Mouse (Mus musculus): ENCODE data around the gene Ica1l. TPM values are rescaled to one million over a fixed set of nuclear protein-coding genes. Genes with fewer than 3 reads are reported as not detected.

Gene Ica1l
- polyA plus RNA-seq, 1 experiment from 2014 or later, result 42.1 TPM

- Histone ChIP-seq H3K27me3 (replicated peaks; ENCODE audit: control insufficient read depth, insufficient read depth, low read length) (peaks cover 2% of the 10 kb centered on the region; the same call in 1 of the 2 replicates), H3K36me3 (ENCODE audit: control insufficient read depth, insufficient read depth, low read length) (no peaks in the 10 kb centered on the region), H3K27ac (ENCODE audit: low read depth, low read length) (peak overlapping the region; percentile 87), H3K4me2 (ENCODE audit: low read length) (peak overlapping the region; percentile 91), H3K4me1 (ENCODE audit: control insufficient read depth, insufficient read depth, low read depth, low read length) (no peaks in the 10 kb centered on the region), H3K4me3 (ENCODE audit: low read length) (peak overlapping the region; percentile 78), H3K9me3 (ENCODE audit: control insufficient read depth, low read length) (no peaks in the 10 kb centered on the region), H3K9ac (ENCODE audit: low read depth, low read length) (peak overlapping the region; percentile 84)
- ATAC-seq, result peak; percentile 64; the same call in 1 of the 2 replicates
- WGBS, result 2% methylated on average over 19 of the region's 19 CpGs
Measured at GRCm38 (mm10) chr1:60042398-60042795, 587 bp downstream of the Ica1l start.

DNA sequence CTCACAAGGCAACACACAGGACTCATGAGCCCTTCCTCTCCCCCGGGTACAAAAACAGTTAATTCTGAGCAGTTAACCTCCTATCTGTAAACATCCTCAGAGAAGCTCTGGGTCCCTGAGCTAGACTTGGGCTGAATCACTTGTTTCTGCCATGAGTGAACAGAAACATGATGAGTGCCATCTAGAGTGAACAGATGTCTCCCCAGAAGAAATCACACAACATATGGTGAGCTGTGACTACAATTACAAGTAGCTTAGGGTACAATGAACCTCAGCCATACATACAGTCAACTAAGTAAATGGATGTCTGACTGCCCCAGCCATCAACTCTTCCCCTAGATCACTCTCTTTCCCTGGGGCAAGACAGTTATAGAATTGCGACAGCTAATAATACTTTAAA is 7.9 kb downstream of the Ica1l start:
- Histone ChIP-seq H3K9ac (ENCODE audit: low read depth, low read length) (no peak overlapping the region), H3K27me3 (replicated peaks; ENCODE audit: control insufficient read depth, insufficient read depth, low read length) (no peaks in the 10 kb centered on the region), H3K9me3 (ENCODE audit: control insufficient read depth, low read length) (no peaks in the 10 kb centered on the region), H3K4me2 (ENCODE audit: low read length) (no peak overlapping the region), H3K27ac (ENCODE audit: low read depth, low read length) (no peak overlapping the region), H3K36me3 (ENCODE audit: control insufficient read depth, insufficient read depth, low read length) (no peaks in the 10 kb centered on the region), H3K4me3 (ENCODE audit: low read length) (no peak overlapping the region), H3K4me1 (ENCODE audit: control insufficient read depth, insufficient read depth, low read depth, low read length) (no peaks in the 10 kb centered on the region)
- WGBS, result 91% methylated on average over 2 of the region's 2 CpGs
- peak; percentile 34; the same call in 1 of the 2 replicates for ATAC-seq

DNA sequence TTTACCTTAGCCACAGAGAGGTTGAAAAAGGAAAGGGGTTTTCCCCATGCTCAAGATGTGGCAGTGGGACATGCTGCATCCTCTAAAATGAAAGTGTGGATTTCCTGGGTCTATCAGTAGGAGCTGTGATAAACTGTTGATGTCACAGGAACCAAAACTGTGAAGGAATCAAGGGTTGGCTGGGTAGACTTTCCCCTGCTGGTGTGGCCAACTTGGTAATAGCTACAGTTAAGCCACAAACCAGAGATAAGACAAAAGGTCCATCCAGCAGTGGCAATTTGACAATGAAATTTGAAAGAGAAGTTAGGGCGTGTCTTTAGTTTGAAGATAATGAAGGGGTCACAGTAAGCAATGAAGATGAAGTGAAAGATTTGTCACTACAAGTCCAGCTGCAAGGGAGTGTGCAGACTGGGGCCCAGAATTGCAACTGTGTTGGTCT is 25.9 kb downstream of the Ica1l start:
- no peaks in the 10 kb centered on the region for H3K4me1 ChIP-seq (ENCODE audit: control insufficient read depth, insufficient read depth, low read depth, low read length)
- no peak for ATAC-seq
- H3K9me3 ChIP-seq (ENCODE audit: control insufficient read depth, low read length), result no peaks in the 10 kb centered on the region
- H3K27me3 ChIP-seq (replicated peaks; ENCODE audit: control insufficient read depth, insufficient read depth, low read length), result no peaks in the 10 kb centered on the region
- H3K36me3 ChIP-seq (ENCODE audit: control insufficient read depth, insufficient read depth, low read length), result no peaks in the 10 kb centered on the region; the same call in 1 of the 2 replicates
- H3K4me3 ChIP-seq (ENCODE audit: low read length), result no peak overlapping the region
- H3K4me2 ChIP-seq (ENCODE audit: low read length), result no peak overlapping the region
- no peak overlapping the region for H3K9ac ChIP-seq (ENCODE audit: low read depth, low read length)
- 88% methylated on average over 1 of the region's 1 CpGs for WGBS
- no peak overlapping the region for H3K27ac ChIP-seq (ENCODE audit: low read depth, low read length)

GRCm38 (mm10) chr1:60016136-60016611 is 26.8 kb downstream of the Ica1l start:
- ATAC-seq, result no peak
- 76% methylated on average over 5 of the region's 5 CpGs for WGBS

DNA sequence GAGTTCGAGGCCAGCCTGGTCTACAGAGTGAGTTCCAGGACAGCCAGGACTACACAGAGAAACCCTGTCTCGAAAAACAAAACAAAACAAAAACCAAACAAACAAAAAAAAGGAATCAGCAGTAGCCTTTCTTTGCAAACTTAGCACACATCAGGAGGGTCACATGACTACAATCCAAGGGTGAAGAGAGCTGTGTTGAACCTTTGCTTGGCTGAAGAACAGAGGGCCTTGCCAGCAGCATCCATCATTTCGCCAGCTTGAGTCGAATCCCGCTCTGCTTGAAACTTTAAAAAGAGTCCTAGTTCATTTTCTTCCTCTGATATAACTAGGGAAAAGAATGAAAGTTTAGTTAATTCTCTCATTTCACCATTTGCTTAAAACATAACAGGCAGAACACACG is 27.5 kb downstream of the Ica1l start:
- H3K4me3 ChIP-seq (ENCODE audit: low read length), result no peak overlapping the region
- H3K27ac ChIP-seq (ENCODE audit: low read depth, low read length), result no peak overlapping the region
- H3K9ac ChIP-seq (ENCODE audit: low read depth, low read length), result no peak overlapping the region
- WGBS, result 83% methylated on average over 6 of the region's 6 CpGs
- no peaks in the 10 kb centered on the region for H3K36me3 ChIP-seq (ENCODE audit: control insufficient read depth, insufficient read depth, low read length)
- H3K27me3 ChIP-seq (replicated peaks; ENCODE audit: control insufficient read depth, insufficient read depth, low read length), result no peaks in the 10 kb centered on the region
- H3K4me1 ChIP-seq (ENCODE audit: control insufficient read depth, insufficient read depth, low read depth, low read length), result no peaks in the 10 kb centered on the region
- H3K9me3 ChIP-seq (ENCODE audit: control insufficient read depth, low read length), result no peaks in the 10 kb centered on the region
- no peak overlapping the region for H3K4me2 ChIP-seq (ENCODE audit: low read length)
- no peak for ATAC-seq

More at GRCm38 (mm10) chr1:60016136-60016611, 26.8 kb downstream of the Ica1l start:
- no peak overlapping the region for H3K27ac ChIP-seq (ENCODE audit: low read depth, low read length)
- H3K4me2 ChIP-seq (ENCODE audit: low read length), result no peak overlapping the region
- no peaks in the 10 kb centered on the region for H3K4me1 ChIP-seq (ENCODE audit: control insufficient read depth, insufficient read depth, low read depth, low read length)
- H3K36me3 ChIP-seq (ENCODE audit: control insufficient read depth, insufficient read depth, low read length), result no peaks in the 10 kb centered on the region
- no peak overlapping the region for H3K4me3 ChIP-seq (ENCODE audit: low read length)
- no peaks in the 10 kb centered on the region for H3K9me3 ChIP-seq (ENCODE audit: control insufficient read depth, low read length)
- no peak overlapping the region for H3K9ac ChIP-seq (ENCODE audit: low read depth, low read length)
- no peaks in the 10 kb centered on the region for H3K27me3 ChIP-seq (replicated peaks; ENCODE audit: control insufficient read depth, insufficient read depth, low read length)

DNA sequence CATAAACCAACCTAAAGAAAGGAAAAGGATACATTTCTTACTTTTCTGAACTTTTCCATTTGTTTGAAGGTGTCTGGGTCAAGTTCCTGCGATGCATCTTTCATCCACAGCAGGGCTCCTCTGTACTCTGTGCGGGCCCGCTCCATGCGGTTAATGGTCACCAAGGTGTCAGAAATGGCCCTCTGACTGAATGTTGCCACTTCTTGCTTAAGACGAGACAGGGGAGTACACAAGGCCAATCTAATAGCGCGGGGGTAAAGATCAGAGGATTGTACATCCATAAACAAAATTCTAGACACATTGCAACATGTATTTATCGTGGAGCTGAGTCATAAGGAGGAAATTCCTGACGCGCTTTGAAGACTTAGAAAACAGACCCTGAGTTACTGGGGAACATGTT is 29.2 kb downstream of the Ica1l start:
- WGBS, result 92% methylated on average over 10 of the region's 10 CpGs
- ATAC-seq, result no peak
- H3K4me1 ChIP-seq (ENCODE audit: control insufficient read depth, insufficient read depth, low read depth, low read length), result no peaks in the 10 kb centered on the region

DNA sequence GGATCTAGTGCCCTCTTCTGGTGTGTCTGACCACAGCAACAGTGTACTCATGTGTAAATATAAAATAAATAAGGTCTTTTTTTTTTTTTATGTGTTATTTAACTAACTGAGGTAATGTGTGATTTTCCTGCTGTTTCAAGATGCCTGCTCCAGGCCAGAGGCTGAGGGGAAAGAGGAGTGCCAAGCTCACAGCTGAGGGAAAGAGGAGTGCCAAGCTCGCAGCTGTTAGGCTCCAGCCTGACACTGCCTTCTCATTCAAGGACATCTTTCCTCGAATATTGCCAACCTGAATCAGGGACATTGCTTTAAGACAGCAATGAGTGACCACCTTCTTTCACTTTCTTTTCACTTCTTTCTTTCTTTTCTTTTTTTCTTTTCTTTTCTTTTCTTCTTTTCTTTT is 34.2 kb downstream of the Ica1l start:
- Histone ChIP-seq H3K27ac (ENCODE audit: low read depth, low read length) (no peak overlapping the region), H3K4me3 (ENCODE audit: low read length) (no peak overlapping the region), H3K27me3 (replicated peaks; ENCODE audit: control insufficient read depth, insufficient read depth, low read length) (no peaks in the 10 kb centered on the region), H3K4me1 (ENCODE audit: control insufficient read depth, insufficient read depth, low read depth, low read length) (no peaks in the 10 kb centered on the region), H3K4me2 (ENCODE audit: low read length) (no peak overlapping the region), H3K9me3 (ENCODE audit: control insufficient read depth, low read length) (no peaks in the 10 kb centered on the region), H3K36me3 (ENCODE audit: control insufficient read depth, insufficient read depth, low read length) (no peaks in the 10 kb centered on the region; the same call in 1 of the 2 replicates), H3K9ac (ENCODE audit: low read depth, low read length) (no peak overlapping the region)
- 70% methylated on average over 2 of the region's 2 CpGs for WGBS
- no peak for ATAC-seq

More for the DNA sequence above, 29.2 kb downstream of the Ica1l start:
- no peak overlapping the region for H3K4me2 ChIP-seq (ENCODE audit: low read length)
- H3K27me3 ChIP-seq (replicated peaks; ENCODE audit: control insufficient read depth, insufficient read depth, low read length), result no peaks in the 10 kb centered on the region
- no peak overlapping the region for H3K4me3 ChIP-seq (ENCODE audit: low read length)
- no peaks in the 10 kb centered on the region for H3K36me3 ChIP-seq (ENCODE audit: control insufficient read depth, insufficient read depth, low read length)
- no peak overlapping the region for H3K9ac ChIP-seq (ENCODE audit: low read depth, low read length)
- H3K27ac ChIP-seq (ENCODE audit: low read depth, low read length), result no peak overlapping the region
- H3K9me3 ChIP-seq (ENCODE audit: control insufficient read depth, low read length), result no peaks in the 10 kb centered on the region

- Histone ChIP-seq H3K27me3 (replicated peaks; ENCODE audit: control insufficient read depth, insufficient read depth, low read length) (no peaks in the 10 kb centered on the region), H3K9ac (ENCODE audit: low read depth, low read length) (no peak overlapping the region), H3K36me3 (ENCODE audit: control insufficient read depth, insufficient read depth, low read length) (no peaks in the 10 kb centered on the region; the same call in 1 of the 2 replicates), H3K9me3 (ENCODE audit: control insufficient read depth, low read length) (no peaks in the 10 kb centered on the region), H3K4me3 (ENCODE audit: low read length) (no peak overlapping the region), H3K4me2 (ENCODE audit: low read length) (no peak overlapping the region), H3K27ac (ENCODE audit: low read depth, low read length) (no peak overlapping the region), H3K4me1 (ENCODE audit: control insufficient read depth, insufficient read depth, low read depth, low read length) (no peaks in the 10 kb centered on the region)
- ATAC-seq, result no peak
- 90% methylated on average over 10 of the region's 10 CpGs for WGBS
Measured at GRCm38 (mm10) chr1:60007337-60007736, 35.6 kb downstream of the Ica1l start.

DNA sequence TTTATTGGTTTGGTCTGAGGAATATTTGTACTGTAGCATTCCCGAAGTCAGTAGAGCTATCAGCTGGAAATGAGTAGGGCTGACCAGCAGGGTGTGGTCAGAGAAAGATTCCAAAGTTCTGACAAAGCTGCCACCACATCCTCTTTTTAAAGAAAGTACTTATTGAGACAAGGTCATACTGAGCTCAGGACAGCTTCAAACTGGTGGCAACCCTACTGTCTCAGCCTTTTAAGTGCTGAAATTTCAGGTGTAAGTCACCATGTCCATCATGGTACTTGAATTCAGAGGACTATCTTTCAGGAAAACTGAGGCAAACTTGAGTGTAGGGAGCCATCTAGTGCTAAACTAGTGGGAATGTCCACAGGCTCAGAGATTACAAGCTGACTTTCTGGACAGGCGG is 42.7 kb downstream of the Ica1l start:
- no peaks in the 10 kb centered on the region for H3K27me3 ChIP-seq (replicated peaks; ENCODE audit: control insufficient read depth, insufficient read depth, low read length)
- no peak overlapping the region for H3K27ac ChIP-seq (ENCODE audit: low read depth, low read length)
- H3K4me3 ChIP-seq (ENCODE audit: low read length), result no peak overlapping the region
- no peak overlapping the region for H3K9ac ChIP-seq (ENCODE audit: low read depth, low read length)
- no peak for ATAC-seq
- H3K9me3 ChIP-seq (ENCODE audit: control insufficient read depth, low read length), result no peaks in the 10 kb centered on the region
- no peak overlapping the region for H3K4me2 ChIP-seq (ENCODE audit: low read length)
- 60% methylated on average over 2 of the region's 2 CpGs for WGBS
- H3K4me1 ChIP-seq (ENCODE audit: control insufficient read depth, insufficient read depth, low read depth, low read length), result no peaks in the 10 kb centered on the region
- no peaks in the 10 kb centered on the region for H3K36me3 ChIP-seq (ENCODE audit: control insufficient read depth, insufficient read depth, low read length)

- H3K9ac ChIP-seq (ENCODE audit: low read depth, low read length), result no peak overlapping the region
- H3K27ac ChIP-seq (ENCODE audit: low read depth, low read length), result no peak overlapping the region
Measured at GRCm38 (mm10) chr1:59997352-59997751, 45.6 kb downstream of the Ica1l start.

More at GRCm38 (mm10) chr1:59997352-59997751, 45.6 kb downstream of the Ica1l start:
- Histone ChIP-seq H3K4me2 (ENCODE audit: low read length) (no peak overlapping the region), H3K4me3 (ENCODE audit: low read length) (no peak overlapping the region), H3K36me3 (ENCODE audit: control insufficient read depth, insufficient read depth, low read length) (no peaks in the 10 kb centered on the region), H3K27me3 (replicated peaks; ENCODE audit: control insufficient read depth, insufficient read depth, low read length) (no peaks in the 10 kb centered on the region), H3K9me3 (ENCODE audit: control insufficient read depth, low read length) (no peaks in the 10 kb centered on the region), H3K4me1 (ENCODE audit: control insufficient read depth, insufficient read depth, low read depth, low read length) (no peaks in the 10 kb centered on the region)
- ATAC-seq, result no peak
- 80% methylated on average over 5 of the region's 5 CpGs for whole genome bisulfite sequencing

All from hindbrain, embryonic 16.5 days (tissue).